Mouse (Mus musculus): ENCODE data around the gene Trafd1. TPM values are rescaled to one million over a fixed set of nuclear protein-coding genes. Genes with fewer than 3 reads are reported as not detected.
A peak's percentile ranks its signal among the peaks of the same experiment; 100 is the strongest.

Gene Trafd1
- polyA plus RNA-seq, 1 experiment from 2014 or later, result 129 TPM

GRCm38 (mm10) chr5:121374790-121375189 lies 10.6 kb downstream of the Trafd1 start:
- ATAC-seq, result no peak
- Histone ChIP-seq H3K36me3 (ENCODE audit: control insufficient read depth, insufficient read depth, low read length) (peaks cover 77% of the 10 kb centered on the region), H3K9ac (ENCODE audit: low read length) (no peak overlapping the region), H3K4me3 (ENCODE audit: low read depth, low read length) (no peak overlapping the region), H3K9me3 (replicated peaks; ENCODE audit: control insufficient read depth, low read length) (no peaks in the 10 kb centered on the region), H3K4me1 (ENCODE audit: control insufficient read depth, insufficient read depth, low read length) (no peaks in the 10 kb centered on the region), H3K4me2 (ENCODE audit: low read length) (no peak overlapping the region), H3K27me3 (replicated peaks; ENCODE audit: control insufficient read depth, insufficient read depth, low read length) (no peaks in the 10 kb centered on the region), H3K27ac (ENCODE audit: low read depth, low read length) (no peak overlapping the region)
- 94% methylated on average over 3 of the region's 3 CpGs for WGBS
- no peak for DNase-seq (ENCODE audit: low spot score)

GRCm38 (mm10) chr5:121371712-121372111 lies 13.7 kb downstream of the Trafd1 start:
- WGBS, result 91% methylated on average over 6 of the region's 6 CpGs
- no peaks in the 10 kb centered on the region for H3K27me3 ChIP-seq (replicated peaks; ENCODE audit: control insufficient read depth, insufficient read depth, low read length)
- no peak overlapping the region for H3K4me3 ChIP-seq (ENCODE audit: low read depth, low read length)
- peaks cover 79% of the 10 kb centered on the region for H3K36me3 ChIP-seq (ENCODE audit: control insufficient read depth, insufficient read depth, low read length)
- no peak overlapping the region for H3K9ac ChIP-seq (ENCODE audit: low read length)
- DNase-seq (ENCODE audit: low spot score) (no peak), ATAC-seq (no peak)
- H3K27ac ChIP-seq (ENCODE audit: low read depth, low read length), result no peak overlapping the region
- no peaks in the 10 kb centered on the region for H3K4me1 ChIP-seq (ENCODE audit: control insufficient read depth, insufficient read depth, low read length)
- H3K9me3 ChIP-seq (replicated peaks; ENCODE audit: control insufficient read depth, low read length), result no peaks in the 10 kb centered on the region
- H3K4me2 ChIP-seq (ENCODE audit: low read length), result no peak overlapping the region

- no peak for DNase-seq (ENCODE audit: low spot score)
- Histone ChIP-seq H3K27ac (ENCODE audit: low read depth, low read length) (no peak overlapping the region), H3K9me3 (replicated peaks; ENCODE audit: control insufficient read depth, low read length) (no peaks in the 10 kb centered on the region), H3K9ac (ENCODE audit: low read length) (no peak overlapping the region), H3K4me1 (ENCODE audit: control insufficient read depth, insufficient read depth, low read length) (no peaks in the 10 kb centered on the region), H3K27me3 (replicated peaks; ENCODE audit: control insufficient read depth, insufficient read depth, low read length) (no peaks in the 10 kb centered on the region), H3K36me3 (ENCODE audit: control insufficient read depth, insufficient read depth, low read length) (peaks cover 83% of the 10 kb centered on the region), H3K4me2 (ENCODE audit: low read length) (no peak overlapping the region), H3K4me3 (ENCODE audit: low read depth, low read length) (no peak overlapping the region)
- WGBS, result 96% methylated on average over 4 of the region's 4 CpGs
- ATAC-seq, result no peak
Observed at GRCm38 (mm10) chr5:121367255-121367654, 18.2 kb downstream of the Trafd1 start.

GRCm38 (mm10) chr5:121366449-121367225 lies 18.8 kb downstream of the Trafd1 start:
- no peak for ATAC-seq
- 78% methylated on average over 16 of the region's 16 CpGs for WGBS
- no peaks in the 10 kb centered on the region for H3K4me1 ChIP-seq (ENCODE audit: control insufficient read depth, insufficient read depth, low read length)
- H3K36me3 ChIP-seq (ENCODE audit: control insufficient read depth, insufficient read depth, low read length), result peaks cover 83% of the 10 kb centered on the region
- H3K4me3 ChIP-seq (ENCODE audit: low read depth, low read length), result no peak overlapping the region
- DNase-seq (ENCODE audit: low spot score), result peak; percentile 30
- H3K4me2 ChIP-seq (ENCODE audit: low read length), result no peak overlapping the region
- no peaks in the 10 kb centered on the region for H3K27me3 ChIP-seq (replicated peaks; ENCODE audit: control insufficient read depth, insufficient read depth, low read length)
- H3K27ac ChIP-seq (ENCODE audit: low read depth, low read length), result no peak overlapping the region
- no peak overlapping the region for H3K9ac ChIP-seq (ENCODE audit: low read length)
- no peaks in the 10 kb centered on the region for H3K9me3 ChIP-seq (replicated peaks; ENCODE audit: control insufficient read depth, low read length)

- no peak overlapping the region for H3K4me3 ChIP-seq (ENCODE audit: low read depth, low read length)
- no peak overlapping the region for H3K4me2 ChIP-seq (ENCODE audit: low read length)
- WGBS, result 93% methylated on average over 7 of the region's 7 CpGs
- DNase-seq (ENCODE audit: low spot score) (no peak), ATAC-seq (no peak)
- H3K4me1 ChIP-seq (ENCODE audit: control insufficient read depth, insufficient read depth, low read length), result no peaks in the 10 kb centered on the region
- no peak overlapping the region for H3K27ac ChIP-seq (ENCODE audit: low read depth, low read length)
- H3K9ac ChIP-seq (ENCODE audit: low read length), result no peak overlapping the region
- no peaks in the 10 kb centered on the region for H3K9me3 ChIP-seq (replicated peaks; ENCODE audit: control insufficient read depth, low read length)
- H3K36me3 ChIP-seq (ENCODE audit: control insufficient read depth, insufficient read depth, low read length), result peaks cover 98% of the 10 kb centered on the region
- H3K27me3 ChIP-seq (replicated peaks; ENCODE audit: control insufficient read depth, insufficient read depth, low read length), result no peaks in the 10 kb centered on the region
Observed at GRCm38 (mm10) chr5:121363441-121363840, 22.0 kb downstream of the Trafd1 start.

- Histone ChIP-seq H3K36me3 (ENCODE audit: control insufficient read depth, insufficient read depth, low read length) (peaks cover 98% of the 10 kb centered on the region), H3K27me3 (replicated peaks; ENCODE audit: control insufficient read depth, insufficient read depth, low read length) (no peaks in the 10 kb centered on the region), H3K4me2 (ENCODE audit: low read length) (no peak overlapping the region), H3K4me1 (ENCODE audit: control insufficient read depth, insufficient read depth, low read length) (no peaks in the 10 kb centered on the region), H3K27ac (ENCODE audit: low read depth, low read length) (no peak overlapping the region), H3K9me3 (replicated peaks; ENCODE audit: control insufficient read depth, low read length) (no peaks in the 10 kb centered on the region), H3K9ac (ENCODE audit: low read length) (no peak overlapping the region), H3K4me3 (ENCODE audit: low read depth, low read length) (no peak overlapping the region)
- no peak for ATAC-seq
- WGBS, result 93% methylated on average over 5 of the region's 5 CpGs
- no peak for DNase-seq (ENCODE audit: low spot score)
Observed at GRCm38 (mm10) chr5:121361696-121362095, 23.7 kb downstream of the Trafd1 start.

GRCm38 (mm10) chr5:121359229-121359628 lies 26.2 kb downstream of the Trafd1 start:
- 83% methylated on average over 9 of the region's 9 CpGs for WGBS
- no peaks in the 10 kb centered on the region for H3K4me1 ChIP-seq (ENCODE audit: control insufficient read depth, insufficient read depth, low read length)
- H3K27me3 ChIP-seq (replicated peaks; ENCODE audit: control insufficient read depth, insufficient read depth, low read length), result no peaks in the 10 kb centered on the region
- no peak overlapping the region for H3K4me3 ChIP-seq (ENCODE audit: low read depth, low read length)
- DNase-seq (ENCODE audit: low spot score), result no peak
- H3K9ac ChIP-seq (ENCODE audit: low read length), result no peak overlapping the region
- ATAC-seq, result no peak
- no peaks in the 10 kb centered on the region for H3K9me3 ChIP-seq (replicated peaks; ENCODE audit: control insufficient read depth, low read length)
- no peak overlapping the region for H3K4me2 ChIP-seq (ENCODE audit: low read length)
- H3K27ac ChIP-seq (ENCODE audit: low read depth, low read length), result no peak overlapping the region
- peaks cover 97% of the 10 kb centered on the region for H3K36me3 ChIP-seq (ENCODE audit: control insufficient read depth, insufficient read depth, low read length)

- H3K4me3 ChIP-seq (ENCODE audit: low read depth, low read length), result no peak overlapping the region
- no peak overlapping the region for H3K9ac ChIP-seq (ENCODE audit: low read length)
- no peaks in the 10 kb centered on the region for H3K27me3 ChIP-seq (replicated peaks; ENCODE audit: control insufficient read depth, insufficient read depth, low read length)
- no peaks in the 10 kb centered on the region for H3K9me3 ChIP-seq (replicated peaks; ENCODE audit: control insufficient read depth, low read length)
- peaks cover 94% of the 10 kb centered on the region for H3K36me3 ChIP-seq (ENCODE audit: control insufficient read depth, insufficient read depth, low read length)
- no peak for DNase-seq (ENCODE audit: low spot score)
- no peak for ATAC-seq
- H3K4me2 ChIP-seq (ENCODE audit: low read length), result no peak overlapping the region
- no peaks in the 10 kb centered on the region for H3K4me1 ChIP-seq (ENCODE audit: control insufficient read depth, insufficient read depth, low read length)
- WGBS, result 96% methylated on average over 8 of the region's 8 CpGs
- H3K27ac ChIP-seq (ENCODE audit: low read depth, low read length), result no peak overlapping the region
Observed at GRCm38 (mm10) chr5:121343997-121344396, 41.4 kb downstream of the Trafd1 start.

GRCm38 (mm10) chr5:121342490-121342889 lies 42.9 kb downstream of the Trafd1 start:
- no peaks in the 10 kb centered on the region for H3K9me3 ChIP-seq (replicated peaks; ENCODE audit: control insufficient read depth, low read length)
- H3K36me3 ChIP-seq (ENCODE audit: control insufficient read depth, insufficient read depth, low read length), result peaks cover 96% of the 10 kb centered on the region
- no peak overlapping the region for H3K27ac ChIP-seq (ENCODE audit: low read depth, low read length)
- H3K9ac ChIP-seq (ENCODE audit: low read length), result no peak overlapping the region
- WGBS, result 93% methylated on average over 11 of the region's 11 CpGs
- DNase-seq (ENCODE audit: low spot score) (no peak), ATAC-seq (no peak)
- no peaks in the 10 kb centered on the region for H3K4me1 ChIP-seq (ENCODE audit: control insufficient read depth, insufficient read depth, low read length)
- no peak overlapping the region for H3K4me3 ChIP-seq (ENCODE audit: low read depth, low read length)
- no peak overlapping the region for H3K4me2 ChIP-seq (ENCODE audit: low read length)
- H3K27me3 ChIP-seq (replicated peaks; ENCODE audit: control insufficient read depth, insufficient read depth, low read length), result no peaks in the 10 kb centered on the region
